Mouse (Mus musculus) left cerebral cortex, adult 2 months (tissue): Measurements from ENCODE around the gene Ednrb. TPM values are rescaled to one million over a fixed set of nuclear protein-coding genes. Genes with fewer than 3 reads are reported as not detected.
A peak's percentile ranks its signal among the peaks of the same experiment; 100 is the strongest.
"Not testable (repeated sequence)": the region's sequence is repeated elsewhere in the genome, so short reads cannot be mapped to it uniquely, and the experiment has no call there.

Experiments used
- DNase-seq, 2 experiments: peaks; one replicate each; pipeline ENCODE4 v3.0.0; 2021 to 2022; ENCODE audit warnings: low spot score in 2 of 2, mixed read lengths in 1 of 2; ENCODE audit errors: extremely low spot score in 1 of 2
- H3K27ac ChIP-seq: fragments of 200-600 bp; 2 replicates; pipeline ENCODE4 v1.8.1; 2022
- H3K4me3 ChIP-seq: fragments of 200-600 bp; 2 replicates; pipeline ENCODE4 v1.8.1; 2022
- CTCF ChIP-seq: fragments of 200-600 bp; IDR thresholded peaks from 2 replicates; pipeline ENCODE4 v1.8.1; 2022; ENCODE audit warnings: antibody characterized with exemption, mild to moderate bottlenecking, moderate library complexity
- intact Hi-C: fragments of 180-260 bp; cut with DNase I; formaldehyde crosslinking; loops from one replicate; pipeline ENCODE4 v1.15.1; 2025
- total RNA-seq, 2 experiments: library from RNA; stranded (reverse); gene quantifications; 2 replicates each; pipeline ENCODE4 v1.2.3; 2021

Gene Ednrb
- total RNA-seq, 2 experiments from 2014 or later: 26.9 to 33.1 TPM

- Histone ChIP-seq H3K27ac (no peak overlapping the region), H3K4me3 (no peak overlapping the region)
- no peak for TF ChIP-seq CTCF
- intact Hi-C loops: no loop called here
- no peak for DNase-seq
Observed at GRCm38 (mm10) chr14:103816637-103817308, 27.4 kb downstream of the Ednrb start.

DNA sequence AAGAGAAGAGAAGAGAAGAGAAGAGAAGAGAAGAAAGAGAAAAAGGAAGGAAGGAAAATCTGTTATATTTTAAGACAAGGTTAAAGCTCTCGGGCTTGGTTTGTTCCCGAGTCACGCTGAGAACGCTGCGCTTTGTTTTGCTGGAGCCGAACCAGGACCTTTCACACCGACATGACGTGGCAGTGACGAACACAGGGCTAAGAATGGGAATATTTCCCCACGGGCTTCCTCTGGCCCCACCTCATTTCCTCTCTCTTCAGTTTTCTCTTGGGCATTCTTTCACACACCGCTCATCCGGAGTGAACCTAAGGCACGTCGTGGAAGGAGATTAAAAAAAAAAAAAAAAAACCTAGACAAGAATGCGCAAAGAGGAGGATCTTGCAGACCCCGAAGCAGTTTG is 28.7 kb downstream of the Ednrb start:
- no peak overlapping the region for H3K27ac ChIP-seq
- no peak for DNase-seq
- TF ChIP-seq CTCF: no peak
- intact Hi-C loops: no loop called here
- H3K4me3 ChIP-seq: no peak overlapping the region

GRCm38 (mm10) chr14:103814015-103814691 is 30.0 kb downstream of the Ednrb start:
- DNase-seq: no peak
- Histone ChIP-seq H3K4me3 (no peak overlapping the region), H3K27ac (no peak overlapping the region)
- intact Hi-C loops: no loop called here
- no peak for TF ChIP-seq CTCF

- DNase-seq: no peak
- no peak for TF ChIP-seq CTCF
- H3K27ac ChIP-seq: no peak overlapping the region
- intact Hi-C loops: no loop called here
- no peak overlapping the region for H3K4me3 ChIP-seq
Observed at GRCm38 (mm10) chr14:103813246-103813645, 31.0 kb downstream of the Ednrb start.

DNA sequence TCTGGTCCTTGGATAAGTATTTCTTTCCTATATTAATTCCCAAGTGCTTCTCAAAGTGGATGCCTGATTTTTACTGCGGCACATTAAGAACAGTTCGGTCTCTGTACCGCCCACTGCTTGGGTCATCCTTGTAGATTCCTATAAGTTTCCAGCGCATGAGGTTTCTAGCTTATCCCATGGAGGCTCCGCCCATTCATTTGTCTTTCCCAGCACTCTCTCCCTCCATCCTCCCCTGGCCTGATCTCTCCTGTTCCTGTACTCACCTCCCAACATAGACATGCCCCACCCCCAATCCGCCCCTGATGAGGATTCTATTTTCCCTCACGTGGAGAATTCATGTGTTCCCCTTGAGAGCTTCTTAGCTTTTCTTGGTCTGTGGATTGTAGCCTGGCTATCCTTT is 32.9 kb downstream of the Ednrb start:
- DNase-seq: no peak
- intact Hi-C loops: no loop called here
- Histone ChIP-seq H3K27ac (no peak overlapping the region), H3K4me3 (no peak overlapping the region)
- no peak for TF ChIP-seq CTCF

DNA sequence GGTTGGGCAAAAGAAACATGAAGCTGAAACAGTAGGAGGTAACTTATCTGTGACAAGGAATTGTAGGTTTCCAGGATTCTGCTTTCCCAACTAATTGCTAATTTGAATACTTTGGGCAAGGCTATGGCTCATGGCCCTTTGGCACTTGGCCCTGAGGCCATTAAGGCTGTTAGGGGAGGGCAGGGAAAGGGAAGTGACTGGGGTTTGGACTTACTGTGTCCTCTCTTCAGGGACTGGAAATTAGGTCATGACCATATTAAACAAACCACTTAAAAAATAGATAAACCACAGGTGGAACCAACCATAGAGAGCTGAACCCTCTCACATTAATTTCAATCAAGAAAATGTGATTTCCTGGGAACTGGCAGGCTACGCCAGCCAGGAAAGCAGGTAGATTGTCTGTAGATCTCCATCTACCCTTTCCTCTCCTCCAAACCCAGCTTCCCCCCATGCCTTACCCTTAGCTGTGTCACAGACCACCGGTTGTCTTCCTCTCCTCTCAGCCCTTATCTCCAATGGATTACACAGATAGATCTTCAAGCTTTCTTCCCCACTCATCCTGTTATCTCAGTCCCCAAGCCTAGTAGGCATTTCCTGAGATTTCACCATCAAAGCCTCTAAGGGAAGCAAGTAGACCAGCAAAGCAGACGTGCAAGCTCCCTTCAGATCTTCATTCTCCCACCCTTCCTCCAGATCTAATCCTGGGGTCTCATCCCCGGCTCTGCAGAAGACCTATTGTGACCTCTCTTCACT is 40.1 kb downstream of the Ednrb start:
- no peak overlapping the region for H3K27ac ChIP-seq
- DNase-seq: no peak
- intact Hi-C loops: no loop called here
- no peak for TF ChIP-seq CTCF
- no peak overlapping the region for H3K4me3 ChIP-seq

DNA sequence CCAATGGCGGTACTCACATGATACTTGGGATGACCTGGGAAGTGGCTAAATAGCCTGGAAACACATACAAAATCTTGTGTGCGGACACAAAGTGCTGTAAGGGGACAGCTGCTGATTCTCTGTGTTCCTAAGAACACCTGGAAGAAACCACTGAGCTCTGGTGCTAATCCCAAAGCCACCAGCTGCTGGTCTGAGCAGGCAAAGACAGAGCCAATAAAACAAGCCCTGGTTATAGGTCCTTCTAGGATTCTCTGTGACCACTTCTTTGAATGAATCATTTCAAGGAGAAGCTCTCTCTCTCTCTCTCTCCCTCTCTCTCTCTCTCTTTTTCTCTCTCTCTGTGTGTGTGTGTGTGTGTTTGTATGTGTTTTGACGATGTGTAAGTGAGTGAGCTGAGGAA is 47.1 kb downstream of the Ednrb start:
- DNase-seq: no peak
- intact Hi-C loops: no loop called here
- H3K4me3 ChIP-seq: no peak overlapping the region
- no peak overlapping the region for H3K27ac ChIP-seq
- TF ChIP-seq CTCF: no peak

- TF ChIP-seq CTCF: no peak
- no peak for DNase-seq
- intact Hi-C loops: no loop called here
- Histone ChIP-seq H3K4me3 (no peak overlapping the region), H3K27ac (no peak overlapping the region)
Observed at GRCm38 (mm10) chr14:103795591-103795990, 48.6 kb downstream of the Ednrb start.

GRCm38 (mm10) chr14:103793409-103793808 is 50.8 kb downstream of the Ednrb start:
- TF ChIP-seq CTCF: no peak
- intact Hi-C loops: no loop called here
- DNase-seq: no peak
- Histone ChIP-seq H3K27ac (no peak overlapping the region), H3K4me3 (no peak overlapping the region)

- H3K4me3 ChIP-seq: no peak overlapping the region
- no peak overlapping the region for H3K27ac ChIP-seq
- intact Hi-C loops: no loop called here
- DNase-seq: no peak
- no peak for TF ChIP-seq CTCF
Observed at GRCm38 (mm10) chr14:103792726-103793125, 51.5 kb downstream of the Ednrb start.

DNA sequence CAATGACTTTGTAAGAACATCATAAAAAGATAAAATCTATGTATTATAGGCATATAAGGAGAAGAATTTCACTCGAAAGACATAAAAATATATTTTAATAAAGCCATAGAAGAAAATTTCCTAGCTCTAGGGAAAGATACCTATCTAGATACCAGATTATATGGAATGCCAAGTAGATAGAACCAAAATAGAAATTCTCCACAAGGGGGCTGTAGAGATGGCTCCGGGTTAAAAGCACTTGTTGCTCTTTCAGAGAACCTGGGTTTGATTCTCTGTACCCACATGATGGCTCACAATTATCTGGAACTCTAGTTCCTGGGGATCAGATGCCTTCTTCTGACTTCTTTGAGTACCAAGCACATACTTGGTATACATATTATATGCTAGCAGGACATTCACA is 56.7 kb downstream of the Ednrb start:
- H3K27ac ChIP-seq: no peak overlapping the region
- intact Hi-C loops: no loop called here
- TF ChIP-seq CTCF: peak; percentile 24

DNA sequence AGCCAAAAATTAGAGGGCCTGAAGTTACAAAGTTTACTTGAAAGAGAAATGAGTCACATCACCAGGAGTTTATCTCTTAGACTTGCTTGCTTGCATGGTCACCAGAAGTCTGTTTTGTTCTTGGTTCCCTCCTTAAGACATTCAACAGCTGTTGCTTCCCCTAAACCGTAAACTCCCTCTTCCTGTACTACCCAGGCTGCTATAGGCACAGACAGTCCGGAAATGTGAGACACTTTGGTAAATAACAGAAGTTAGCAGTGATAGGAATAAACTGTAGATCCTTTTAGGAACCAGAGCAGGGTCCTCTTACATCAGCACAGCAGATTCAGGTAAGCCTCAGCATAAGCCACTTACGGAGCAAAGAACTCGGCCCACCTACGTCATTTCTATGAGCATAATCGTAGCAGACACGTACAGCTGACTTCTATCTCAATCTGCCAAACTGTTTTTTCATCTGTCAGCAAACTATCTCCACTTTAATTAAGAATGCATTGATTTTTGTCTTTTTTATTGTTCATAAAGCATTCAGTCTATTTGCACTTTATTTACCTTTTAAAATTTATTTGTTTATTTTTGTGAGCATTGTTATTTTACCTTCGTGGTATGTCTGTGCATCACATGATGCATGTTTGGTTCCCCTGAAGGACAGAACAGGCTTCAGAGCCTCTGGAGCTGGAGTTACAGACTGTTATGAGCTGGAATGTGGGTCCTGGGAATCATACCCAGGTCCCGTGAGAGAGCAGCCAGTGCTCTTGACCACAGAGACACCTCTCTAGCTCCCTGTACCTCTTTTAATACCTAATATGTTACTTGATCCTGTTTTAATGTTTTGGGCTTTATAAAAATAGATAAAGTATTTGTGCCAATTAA is 58.9 kb downstream of the Ednrb start:
- no peak overlapping the region for H3K27ac ChIP-seq
- intact Hi-C loops: no loop called here
- no peak for TF ChIP-seq CTCF
- H3K4me3 ChIP-seq: no peak overlapping the region
- no peak for DNase-seq

More for the DNA sequence above, 56.7 kb downstream of the Ednrb start:
- no peak for DNase-seq
- H3K4me3 ChIP-seq: no peak overlapping the region

DNA sequence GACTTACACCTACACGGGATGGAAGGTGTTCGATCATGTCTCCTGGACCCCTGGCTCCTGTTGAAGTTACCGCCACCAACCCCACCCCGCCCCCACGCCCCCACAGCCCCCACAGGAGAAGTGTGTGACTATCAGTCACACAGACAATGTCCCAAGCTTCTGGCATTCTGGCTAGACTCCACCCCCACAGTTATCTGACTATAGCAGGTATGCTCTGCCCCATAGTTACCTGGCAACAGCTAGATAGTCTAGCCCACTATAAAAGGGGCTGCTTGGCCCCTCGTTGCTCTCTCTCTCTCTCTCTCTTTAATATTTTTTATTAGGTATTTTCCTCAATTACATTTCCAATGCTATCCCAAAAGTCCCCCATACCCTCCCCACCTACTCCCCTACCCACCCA is 63.9 kb downstream of the Ednrb start:
- H3K27ac ChIP-seq, intact Hi-C loops, H3K4me3 ChIP-seq, DNase-seq: not testable (repeated sequence)
